Mouse (Mus musculus) lung, postnatal 0 days (tissue): Measurements from ENCODE around the gene Arhgef25.

ENCODE experiments used
- CTCF ChIP-seq: IDR thresholded peaks from 2 replicates; pipeline ENCODE4 v1.5.1; 2016; ENCODE audit warnings: antibody characterized with exemption, mild to moderate bottlenecking
- EP300 ChIP-seq: IDR thresholded peaks from 2 replicates; pipeline ENCODE4 v1.6.1; 2016; ENCODE audit warnings: antibody characterized with exemption, mild to moderate bottlenecking, control low read depth

GRCm38 (mm10) chr10:127167614-127168192 lies 22.2 kb downstream of the Arhgef25 start:
- TF ChIP-seq CTCF (no peak), EP300 (no peak)
